8 mouse cellular contexts compared by ENCODE assay signal in genomic region chr10:127677591-127678336, GRCm38 (mm10). TPM values are rescaled to one million over a fixed set of nuclear protein-coding genes. Genes with fewer than 3 reads are reported as not detected.
DNase-seq lines count a peak whose midpoint lies in the region; ATAC-seq and TF ChIP-seq lines count a peak whose summit lies in the region.

No protein-coding gene starts in this region.

- H3K27ac ChIP-seq in bone marrow, adult 2 months (ENCODE audit: control insufficient read depth, insufficient read depth, low read depth, low read length, poor library complexity), result peak overlapping the region; percentile 24; the same call in 1 of the 2 replicates
- H3K27ac ChIP-seq in hindbrain, embryonic 11.5 days (ENCODE audit: low read depth, low read length), result no peak overlapping the region

- ATAC-seq in cerebellum, adult (ENCODE audit: insufficient number of reproducible peaks, low FRiP score, low TSS enrichment), result 0 out of 2 replicates have a peak, but pooled peaks have one; percentile 4
- peak; percentile 23; the same call in 1 of the 2 replicates for ATAC-seq in hindbrain, embryonic 11.5 days (ENCODE audit: low FRiP score)
- peak; percentile 60 for ATAC-seq in megakaryocyte progenitor cell, adult 5-6 weeks (replicated peaks; ENCODE audit: poor library complexity)

- TF ChIP-seq CTCF in bone marrow, adult 2 months (IDR thresholded peaks at IDR 0.05; ENCODE audit: control insufficient read depth, insufficient read depth, low read length), result peak; percentile 89

- peaks cover 2% of the 10 kb centered on the region; the same call in 1 of the 2 replicates for H3K9me3 ChIP-seq in erythroblast, embryonic 14.5 days (ENCODE audit: control insufficient read depth, low read length)
- H3K9me3 ChIP-seq in hindbrain, embryonic 11.5 days (ENCODE audit: control insufficient read depth, low read length), result no peaks in the 10 kb centered on the region

- H3K27me3 ChIP-seq in erythroblast, embryonic 14.5 days (ENCODE audit: control insufficient read depth), result no peaks in the 10 kb centered on the region
- no peaks in the 10 kb centered on the region for H3K27me3 ChIP-seq in hindbrain, embryonic 11.5 days (ENCODE audit: control insufficient read depth, insufficient read depth, low read length)

- H3K36me3 ChIP-seq in erythroblast, embryonic 14.5 days (ENCODE audit: control insufficient read depth), result peaks cover 17% of the 10 kb centered on the region
- H3K36me3 ChIP-seq in hindbrain, embryonic 11.5 days (ENCODE audit: control insufficient read depth, insufficient read depth, low read length), result no peaks in the 10 kb centered on the region

- 6% methylated on average over 14 of the region's 14 CpGs for WGBS in bone marrow, adult 2 months
- 14% methylated on average over 14 of the region's 14 CpGs for whole genome bisulfite sequencing in hindbrain, embryonic 11.5 days

- H3K4me3 ChIP-seq in bone marrow, adult 2 months (replicated peaks; ENCODE audit: control insufficient read depth, low read depth, low read length), result peak overlapping the region; percentile 74
- H3K4me3 ChIP-seq in erythroblast, embryonic 14.5 days (replicated peaks), result peak overlapping the region; percentile 92
- H3K4me3 ChIP-seq in hindbrain, embryonic 11.5 days (ENCODE audit: low read depth, low read length), result peak overlapping the region; percentile 75

- no peaks in the 10 kb centered on the region for H3K4me1 ChIP-seq in bone marrow, adult 2 months (ENCODE audit: control insufficient read depth, insufficient read depth, low read length)
- H3K4me1 ChIP-seq in erythroblast, embryonic 14.5 days (ENCODE audit: control insufficient read depth), result peaks cover 35% of the 10 kb centered on the region
- H3K4me1 ChIP-seq in hindbrain, embryonic 11.5 days (replicated peaks; ENCODE audit: control insufficient read depth, insufficient read depth, low read length), result no peaks in the 10 kb centered on the region

- intact Hi-C loops in left cerebral cortex, postnatal 14 days (cut with DNase I), result loop anchor here (5.0 to 10.0 kb wide), 4 partner anchors 35 to 327 kb away; partner anchors contain the start of genes Hsd17b6 and Stat6

- DNase-seq in cerebellum, adult 8-10 months, result no peak
- peak; percentile 69 for DNase-seq in hindbrain, embryonic 11.5 days (ENCODE audit: low spot score)
- DNase-seq in left cerebral cortex, postnatal 14 days (ENCODE audit: low spot score in 2 of 2), result peak; percentile 65 to 81
- peak; percentile 77 to 81 for DNase-seq in spleen, postnatal 36 days (ENCODE audit: low spot score in 2 of 2)

- peak overlapping the region; percentile 71 for H3K4me2 ChIP-seq in hindbrain, embryonic 11.5 days (replicated peaks; ENCODE audit: low read depth, low read length)

- H3K9ac ChIP-seq in hindbrain, embryonic 11.5 days (ENCODE audit: low read depth, low read length), result peak overlapping the region; percentile 71

- TF ChIP-seq POLR2A in bone marrow, adult 2 months (IDR thresholded peaks at IDR 0.05; ENCODE audit: borderline replicate concordance, control insufficient read depth, low read depth, low read length), result no peak

RNA-seq across cellular contexts. Expression of gene Nab2, which starts 9.4 kb away (rescaled TPM):
- 3.3 and 4.0 TPM in 2 replicates for polyA plus RNA-seq in bone marrow, adult 2 months (2011; ENCODE audit: insufficient read depth, insufficient read length, low replicate concordance, missing spikeins)
- 0.03 and 0.08 TPM in 2 replicates for polyA plus RNA-seq in erythroblast, embryonic 14.5 days (2012)
- 4.3 and 4.9 TPM in 2 replicates for polyA plus RNA-seq in hindbrain, embryonic 11.5 days (2014; fragmentation: Nextera tagmentation; extraction: Ambion mirVana)
- 10 to 100 TPM; 35.2 to 40.7 TPM for total RNA-seq in left cerebral cortex, postnatal 14 days (2021)
- total RNA-seq in megakaryocyte progenitor cell, adult 5-6 weeks (2015), result 2.4 and 2.6 TPM in 2 replicates
- total RNA-seq in megakaryocyte progenitor cell, adult 5-6 weeks (2017), result 3.4 and 5.2 TPM in 2 replicates

RNA-seq across cellular contexts. Expression of gene Nemp1, which starts 11.1 kb away (rescaled TPM):
- 6.7 and 7.3 TPM in 2 replicates for polyA plus RNA-seq in bone marrow, adult 2 months (2011; ENCODE audit: insufficient read depth, insufficient read length, low replicate concordance, missing spikeins)
- 0.04 and 0.14 TPM in 2 replicates for polyA plus RNA-seq in erythroblast, embryonic 14.5 days (2012)
- 8.6 and 9.3 TPM in 2 replicates for polyA plus RNA-seq in hindbrain, embryonic 11.5 days (2014; fragmentation: Nextera tagmentation; extraction: Ambion mirVana)
- 1 to 10 TPM; 3.9 to 4.6 TPM for total RNA-seq in left cerebral cortex, postnatal 14 days (2021)
- 15.7 and 19.8 TPM in 2 replicates for total RNA-seq in megakaryocyte progenitor cell, adult 5-6 weeks (2015)
- 17.8 and 25.3 TPM in 2 replicates for total RNA-seq in megakaryocyte progenitor cell, adult 5-6 weeks (2017)

RNA-seq across cellular contexts. Expression of gene Myo1a, which starts 27.2 kb away (rescaled TPM):
- 1.4 and 1.7 TPM in 2 replicates for polyA plus RNA-seq in bone marrow, adult 2 months (2011; ENCODE audit: insufficient read depth, insufficient read length, low replicate concordance, missing spikeins)
- 0.02 TPM in 1 of 2 replicates, not detected in the other for polyA plus RNA-seq in erythroblast, embryonic 14.5 days (2012)
- polyA plus RNA-seq in hindbrain, embryonic 11.5 days (2014; fragmentation: Nextera tagmentation; extraction: Ambion mirVana), result 0.45 and 0.57 TPM in 2 replicates
- total RNA-seq in left cerebral cortex, postnatal 14 days (2021), result under 1 TPM; 0.21 to 0.51 TPM
- total RNA-seq in megakaryocyte progenitor cell, adult 5-6 weeks (2015), result 0.15 TPM in 1 of 2 replicates, not detected in the other
- 0.03 and 0.37 TPM in 2 replicates for total RNA-seq in megakaryocyte progenitor cell, adult 5-6 weeks (2017)

RNA-seq across cellular contexts. Expression of gene Stat6, which starts 35.0 kb away (rescaled TPM):
- polyA plus RNA-seq in bone marrow, adult 2 months (2011; ENCODE audit: insufficient read depth, insufficient read length, low replicate concordance, missing spikeins), result 31.6 and 60.1 TPM in 2 replicates
- polyA plus RNA-seq in erythroblast, embryonic 14.5 days (2012), result 1.2 and 2.1 TPM in 2 replicates
- polyA plus RNA-seq in hindbrain, embryonic 11.5 days (2014; fragmentation: Nextera tagmentation; extraction: Ambion mirVana), result 6.0 and 6.9 TPM in 2 replicates
- 1 to 10 TPM; 8.6 to 10.0 TPM for total RNA-seq in left cerebral cortex, postnatal 14 days (2021)
- 27.3 and 29.6 TPM in 2 replicates for total RNA-seq in megakaryocyte progenitor cell, adult 5-6 weeks (2015)
- total RNA-seq in megakaryocyte progenitor cell, adult 5-6 weeks (2017), result 38.9 and 42.7 TPM in 2 replicates

RNA-seq across cellular contexts. Expression of gene Tac2, which starts 46.5 kb away (rescaled TPM):
- 8.4 and 13.8 TPM in 2 replicates for polyA plus RNA-seq in bone marrow, adult 2 months (2011; ENCODE audit: insufficient read depth, insufficient read length, low replicate concordance, missing spikeins)
- 7.2 and 9.6 TPM in 2 replicates for polyA plus RNA-seq in erythroblast, embryonic 14.5 days (2012)
- polyA plus RNA-seq in hindbrain, embryonic 11.5 days (2014; fragmentation: Nextera tagmentation; extraction: Ambion mirVana), result not detected in 2 replicates
- 10 to 100 TPM; 15.3 to 21.0 TPM for total RNA-seq in left cerebral cortex, postnatal 14 days (2021)
- 1.2 TPM in 1 of 2 replicates, not detected in the other for total RNA-seq in megakaryocyte progenitor cell, adult 5-6 weeks (2015)
- total RNA-seq in megakaryocyte progenitor cell, adult 5-6 weeks (2017), result not detected in 2 replicates

Comparison
In these comparisons a context has a peak if more than half of its experiments do, and no peak if none do; other contexts are left out.
1. ATAC-seq: peak in every context shown above with its lines; median percentile 60 in megakaryocyte progenitor cell, adult 5-6 weeks; 23 in hindbrain, embryonic 11.5 days; 4 in cerebellum, adult.